Mouse (Mus musculus) kidney, adult 18-20 months (tissue): ENCODE data around the gene Ctdspl.

ENCODE experiments used
- DNase-seq: peaks from one replicate; pipeline ENCODE4 v3.0.0; 2021

The Ctdspl gene

DNA sequence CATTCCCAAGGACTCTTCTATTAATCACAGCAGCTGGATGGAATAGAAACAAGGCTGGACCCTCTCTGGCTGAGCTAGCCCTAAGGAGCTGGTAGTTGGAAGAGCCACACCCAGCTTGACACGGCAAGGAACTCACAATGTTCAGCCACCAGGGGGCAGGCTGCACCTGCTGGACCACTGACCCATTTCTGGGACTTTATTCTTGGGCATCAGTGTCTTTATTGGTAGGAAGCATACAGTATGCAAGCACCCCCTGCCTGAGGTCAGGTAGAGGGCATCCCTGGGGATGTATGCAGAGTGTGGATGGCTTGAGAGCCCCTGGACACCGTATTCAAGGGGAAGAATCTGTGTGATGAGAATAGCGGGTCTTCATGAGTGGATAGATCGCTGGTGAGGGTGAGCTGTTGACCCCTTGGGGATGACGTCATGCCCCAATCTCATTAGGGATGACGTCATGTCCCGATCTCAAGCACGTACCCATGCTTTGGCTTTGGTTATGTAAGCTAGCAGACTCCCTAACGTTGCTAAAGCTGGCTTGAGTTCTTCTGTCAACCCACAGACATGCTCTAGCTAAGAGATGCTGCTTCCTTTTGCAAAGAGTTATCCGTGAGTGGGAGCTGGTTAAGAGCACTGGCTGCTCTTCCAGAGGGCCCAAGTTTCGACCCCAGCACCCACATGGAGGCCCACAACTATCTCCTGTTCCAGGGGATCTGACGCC is 5.3 kb upstream of the Ctdspl start:
- peak; percentile 88 for DNase-seq

DNA sequence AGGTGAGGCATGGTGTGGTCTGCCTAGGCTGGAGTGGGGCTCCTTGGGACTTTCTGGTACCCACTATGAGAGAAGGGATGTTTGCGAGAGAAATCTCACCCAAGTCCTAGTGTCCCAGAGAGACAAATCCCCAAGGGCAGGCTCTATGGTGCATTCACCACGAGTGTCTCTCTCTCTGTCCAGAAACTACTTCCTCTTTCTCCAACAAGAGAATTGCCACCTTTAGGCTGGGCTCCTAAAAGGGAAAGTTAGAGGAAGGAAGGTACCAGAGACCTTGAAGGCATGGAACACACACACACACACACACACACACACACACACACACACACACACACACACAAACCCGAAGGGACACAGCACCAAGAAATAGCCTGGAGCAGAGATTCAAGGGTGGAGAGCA is 4.3 kb upstream of the Ctdspl start:
- no peak for DNase-seq

DNA sequence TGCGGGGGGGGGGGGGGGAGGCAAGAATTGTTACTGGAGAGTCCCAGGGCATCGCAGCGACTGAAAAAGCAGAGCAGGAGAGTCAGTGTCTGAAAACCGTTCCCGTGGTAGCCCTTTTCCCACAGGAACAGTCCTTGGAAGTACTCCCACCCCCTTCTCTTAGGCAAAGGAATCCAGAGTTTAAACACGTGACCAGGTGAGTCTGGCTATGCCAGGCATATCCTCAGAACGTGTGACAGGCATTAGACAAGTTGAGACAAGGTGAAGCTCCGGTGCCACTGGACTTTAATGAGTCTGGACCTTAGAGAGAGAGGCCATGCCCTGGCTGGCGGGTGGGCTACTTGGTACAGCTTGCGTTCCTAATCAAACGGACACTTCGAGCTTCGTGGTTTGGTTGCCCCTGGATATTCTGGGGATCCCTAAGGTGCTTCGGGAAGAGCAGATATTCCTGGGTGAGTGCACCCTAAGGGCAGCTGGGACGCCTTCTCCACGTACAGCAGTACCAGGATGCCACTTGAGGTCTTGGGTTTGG is 1.6 kb upstream of the Ctdspl start:
- DNase-seq = no peak

DNA sequence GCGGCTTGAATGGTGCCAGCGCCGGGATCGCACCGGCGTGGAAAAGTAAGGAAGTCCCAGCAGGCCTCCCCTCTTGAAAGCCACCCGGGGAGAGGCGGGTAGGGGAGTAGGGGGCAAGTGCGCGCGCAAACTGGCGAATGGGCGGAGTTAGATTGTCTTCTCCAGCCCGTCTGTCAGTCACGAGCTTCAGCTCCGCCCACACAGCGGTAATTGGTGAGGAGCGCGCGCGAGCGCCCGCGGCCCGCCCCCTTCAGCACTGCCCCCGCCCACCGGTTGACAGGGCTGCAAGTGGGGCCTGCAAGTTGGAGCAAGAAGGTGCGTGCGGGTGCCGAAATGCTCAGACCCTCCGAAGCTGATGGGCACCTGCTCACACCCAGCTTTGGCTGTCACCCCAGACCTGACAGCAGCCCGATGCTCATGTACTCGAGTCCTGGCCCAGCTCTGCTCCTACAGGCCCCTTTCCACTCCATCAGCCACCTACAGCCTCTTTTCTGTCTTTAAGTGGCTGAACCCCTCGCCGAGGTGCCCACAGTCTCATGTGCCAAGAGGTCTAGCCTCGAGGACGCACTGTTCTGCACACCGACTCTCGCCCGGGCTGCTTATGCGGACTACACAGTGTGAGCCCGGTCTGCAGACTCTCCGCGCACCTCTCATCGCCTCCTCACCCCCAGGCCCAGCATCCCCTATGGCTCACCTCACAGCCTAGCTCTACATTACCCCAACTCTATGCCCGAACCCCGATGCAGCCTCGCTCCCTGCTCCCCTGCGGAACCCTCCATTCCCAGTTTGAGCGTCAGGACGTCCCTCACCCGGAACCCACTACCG is 755 bp upstream of the Ctdspl start:
- peak; percentile 97 for DNase-seq

DNA sequence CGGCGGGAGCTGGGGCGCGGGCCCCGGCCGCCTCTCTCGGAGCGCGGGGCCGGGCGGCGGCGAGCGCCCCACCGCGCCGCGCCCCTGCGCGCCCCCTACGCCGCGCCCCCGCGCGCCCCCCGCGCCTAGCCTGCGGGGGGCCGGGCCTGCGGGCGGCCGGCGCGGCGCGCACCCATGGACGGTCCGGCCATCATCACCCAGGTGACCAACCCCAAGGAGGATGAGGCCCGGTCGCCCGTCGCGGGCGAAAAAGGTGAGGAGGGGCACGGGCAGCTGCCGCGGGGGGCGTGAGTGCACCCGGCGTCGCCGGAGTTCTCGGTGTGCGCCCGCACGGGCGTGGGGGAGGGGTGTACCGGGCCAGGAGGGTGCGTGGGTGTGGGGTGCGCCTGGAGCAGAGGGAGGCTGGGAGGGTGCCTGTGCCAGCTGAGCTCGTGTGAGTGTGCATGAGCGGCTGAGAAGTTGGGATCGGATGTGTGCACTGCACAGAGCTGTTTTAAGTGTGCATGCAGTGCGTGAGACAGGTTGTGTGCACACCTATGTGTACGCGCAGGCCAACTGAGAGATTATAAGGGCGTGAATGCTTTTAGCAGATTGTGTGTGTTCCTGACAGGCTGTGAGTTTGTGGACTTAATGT is 552 bp downstream of the Ctdspl start:
- DNase-seq = peak; percentile 64

DNA sequence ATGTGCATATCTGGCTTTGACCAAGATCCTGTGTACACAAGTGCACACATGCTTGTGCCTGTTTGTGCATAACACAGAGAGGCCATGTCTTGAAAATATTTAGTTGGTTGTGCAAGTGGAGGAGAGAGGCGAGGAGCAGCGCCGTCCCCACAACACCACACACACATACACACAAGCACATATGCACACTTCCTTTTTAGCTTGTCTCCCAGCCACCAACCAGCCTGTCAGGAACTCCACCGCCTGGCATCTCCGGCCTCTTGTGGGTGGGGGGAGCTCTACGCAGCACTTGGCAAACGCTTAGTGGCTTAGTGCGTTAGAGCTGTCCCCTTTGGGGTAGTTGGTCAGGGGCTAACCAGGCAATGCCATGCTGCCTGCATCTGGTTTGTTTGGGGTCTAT is 1.2 kb downstream of the Ctdspl start:
- DNase-seq = peak; percentile 57

DNA sequence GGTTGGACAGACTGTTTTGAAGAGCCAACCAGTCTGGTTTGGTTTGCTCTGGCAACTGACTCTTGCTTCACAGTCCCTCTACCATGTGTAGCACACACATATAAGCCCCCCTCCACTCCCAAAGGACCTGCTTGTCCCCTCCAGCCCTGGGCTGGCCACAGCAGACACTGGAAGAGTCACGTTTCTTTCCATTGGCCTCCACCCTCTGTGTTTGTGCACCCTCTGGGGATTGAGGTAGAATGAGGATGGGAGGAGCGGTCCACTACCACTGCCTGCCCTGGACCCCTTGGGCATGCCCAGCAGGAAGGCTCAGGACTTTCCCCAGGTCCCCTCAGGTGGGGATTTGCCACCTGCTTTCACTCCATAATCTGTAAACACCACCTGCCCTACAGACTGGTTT is 1.8 kb downstream of the Ctdspl start:
- no peak for DNase-seq

DNA sequence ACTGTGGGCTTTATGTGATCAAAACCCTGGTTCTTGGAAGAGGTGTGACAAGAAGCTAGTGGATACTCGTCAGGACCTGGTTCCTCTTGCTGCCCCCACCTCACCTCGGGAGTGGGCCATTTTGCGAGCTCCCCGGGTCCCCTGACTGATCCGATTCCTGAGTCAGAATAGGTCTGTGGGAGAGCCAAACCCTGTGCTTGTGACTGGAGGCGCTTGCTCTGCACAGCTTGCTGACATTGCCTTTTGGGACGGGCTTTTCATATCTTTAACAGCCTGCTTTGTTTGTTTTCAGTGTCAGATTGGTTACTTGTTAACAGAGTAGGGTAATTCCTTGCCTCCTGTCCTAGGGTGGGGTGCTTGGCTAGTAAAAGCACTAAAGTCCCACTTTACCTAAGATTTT is 2.4 kb downstream of the Ctdspl start:
- peak; percentile 67 for DNase-seq

DNA sequence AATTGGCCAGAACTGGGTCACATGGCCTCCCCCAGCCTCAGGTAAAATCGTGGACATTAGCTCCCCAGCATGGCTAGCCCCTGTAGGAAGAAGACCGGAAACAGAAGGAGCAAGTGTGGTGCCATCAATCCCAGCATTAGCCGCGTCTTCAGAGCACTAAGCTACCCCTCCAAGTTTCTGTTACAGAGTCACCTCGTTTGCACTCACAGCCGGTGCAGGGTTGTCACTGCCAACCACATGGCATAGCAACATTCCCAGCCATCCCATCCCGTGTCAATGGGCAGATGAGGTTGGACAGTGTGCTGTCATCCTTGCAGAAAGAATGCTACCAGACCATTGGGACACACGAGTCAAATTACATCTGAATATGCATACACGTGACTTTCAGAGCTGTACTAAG is 4.4 kb downstream of the Ctdspl start:
- no peak for DNase-seq

DNA sequence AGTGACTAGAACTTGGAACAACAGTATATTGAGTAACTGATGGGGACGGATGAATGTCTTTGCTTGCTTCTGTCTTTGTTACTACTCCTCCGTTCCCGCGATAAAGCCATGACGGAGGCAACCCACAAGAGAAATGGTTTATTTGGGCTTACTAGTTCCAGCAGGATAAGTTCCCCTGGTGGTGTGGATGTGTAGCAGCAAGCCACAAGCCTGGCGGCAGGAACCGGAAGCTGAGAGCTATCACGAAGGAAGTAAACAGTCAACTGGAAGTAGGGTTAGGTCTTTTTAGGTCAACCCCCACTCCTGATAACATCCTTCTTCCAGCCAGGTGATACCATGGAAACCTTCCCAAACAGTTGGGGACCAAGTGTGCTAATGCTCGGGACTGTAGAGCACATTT is 7.5 kb downstream of the Ctdspl start:
- no peak for DNase-seq

DNA sequence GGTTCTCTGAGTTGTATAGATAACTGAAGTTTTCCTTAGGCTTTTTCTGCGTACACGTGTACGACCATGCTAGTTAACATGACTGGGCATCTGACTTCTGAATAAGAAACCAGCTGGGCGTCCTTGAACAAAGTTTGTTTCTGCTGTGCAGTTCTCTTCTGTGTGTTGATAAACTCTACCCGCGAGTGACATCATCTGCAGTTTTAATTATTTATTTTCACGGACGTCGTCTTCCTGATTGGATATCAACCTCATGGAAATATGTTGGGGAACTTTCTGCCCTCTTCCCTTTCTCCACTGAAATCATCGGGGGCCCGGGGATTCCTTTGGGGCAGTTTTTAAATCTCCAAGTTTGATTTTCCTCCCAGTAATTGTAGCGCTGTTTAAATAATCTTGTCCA is 8.1 kb downstream of the Ctdspl start:
- no peak for DNase-seq

DNA sequence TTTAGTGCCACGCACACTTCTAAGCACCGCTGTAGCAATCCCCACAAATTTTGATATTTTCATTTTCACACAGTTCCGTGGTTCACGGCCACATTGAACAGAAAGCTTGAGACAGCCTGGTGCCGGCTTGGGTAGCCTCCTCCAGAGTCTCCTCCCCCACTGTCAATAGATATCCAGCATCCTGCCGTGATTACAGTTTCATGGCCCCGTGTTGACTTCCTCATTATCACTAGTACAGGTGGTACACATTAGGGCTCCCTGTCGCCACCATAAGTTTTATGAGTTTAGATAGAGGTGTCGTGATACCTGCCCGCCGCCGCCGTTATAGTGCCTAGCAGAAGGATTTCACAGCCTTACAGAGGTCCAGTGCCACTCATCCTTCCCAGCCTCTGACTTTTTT is 8.8 kb downstream of the Ctdspl start:
- no peak for DNase-seq

DNA sequence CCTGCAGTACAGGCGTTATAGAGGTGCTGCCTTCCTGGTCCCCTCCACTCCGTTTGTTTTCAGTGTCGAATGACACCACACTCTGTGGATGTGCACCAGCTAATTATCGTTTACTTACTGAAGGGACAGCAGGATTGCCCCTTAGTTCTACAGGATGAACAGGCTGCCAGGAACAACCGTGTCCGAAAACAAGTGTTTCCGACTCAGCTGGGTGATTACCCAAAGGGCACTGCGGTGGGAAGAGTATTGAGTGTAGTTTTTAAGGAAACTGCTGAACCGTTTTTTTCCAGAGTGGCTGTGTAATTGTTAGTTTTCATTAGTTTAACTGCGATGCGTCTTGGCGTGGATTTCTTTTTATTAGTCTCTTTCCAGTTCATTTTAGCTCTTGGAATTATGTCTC is 9.8 kb downstream of the Ctdspl start:
- peak; percentile 46 for DNase-seq

DNA sequence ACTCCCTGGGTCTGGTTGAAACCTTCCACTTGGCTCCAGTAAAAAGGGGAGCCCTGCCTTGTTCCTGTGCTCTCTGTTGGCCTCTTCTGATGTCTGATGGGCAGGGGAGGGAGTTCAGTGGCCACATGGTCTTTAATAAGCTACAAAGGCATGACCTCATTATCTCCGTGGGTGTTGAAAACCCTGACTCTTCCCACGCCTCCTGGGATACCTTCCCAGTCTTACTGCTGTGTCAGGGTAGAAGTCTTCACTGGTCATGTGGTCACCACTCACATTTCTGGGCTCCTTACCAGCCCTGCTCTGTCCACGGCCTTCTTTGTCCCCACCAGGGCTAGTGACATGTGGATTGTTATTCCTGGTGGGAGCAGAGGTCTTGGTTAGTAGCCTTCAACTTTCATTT is 11.3 kb downstream of the Ctdspl start:
- peak; percentile 43 for DNase-seq

DNA sequence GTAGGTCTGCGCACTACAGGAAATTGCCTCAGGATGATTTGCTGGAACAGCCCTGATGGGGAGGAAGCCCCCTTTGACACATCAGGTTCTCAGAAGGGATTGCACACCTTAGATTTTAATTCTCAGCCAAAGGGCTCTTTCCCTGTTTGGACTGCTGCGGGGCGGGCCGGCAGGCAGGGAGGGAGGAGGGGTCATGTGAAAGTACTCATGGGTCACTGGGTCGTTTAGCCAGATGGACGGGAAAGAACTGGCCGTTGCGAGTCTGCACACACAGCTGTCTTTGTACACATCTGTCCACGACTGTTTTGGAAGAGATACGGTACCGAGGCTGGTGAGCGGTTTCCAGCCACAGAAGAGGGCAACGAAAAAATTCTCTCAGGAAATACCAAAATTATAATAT is 13.2 kb downstream of the Ctdspl start:
- DNase-seq = peak; percentile 69

DNA sequence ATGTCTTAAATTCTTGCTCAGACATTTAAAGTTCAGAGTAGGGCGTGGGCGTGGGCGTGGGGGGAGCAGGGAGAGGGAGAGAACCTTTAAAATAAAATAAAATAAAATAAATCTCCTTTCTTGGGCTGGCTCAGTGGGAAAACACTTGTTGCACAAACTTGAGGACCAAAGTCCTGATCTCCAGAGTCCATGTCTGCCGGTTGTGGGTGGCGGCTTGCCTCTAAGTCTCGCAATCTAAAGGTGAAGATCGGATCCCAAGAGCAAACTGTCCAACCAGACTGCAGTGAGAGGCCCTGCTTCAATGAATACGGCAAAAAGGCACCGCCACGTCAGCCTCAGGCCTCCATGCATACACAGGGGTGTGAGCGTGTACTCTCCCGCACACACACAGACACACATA is 13.6 kb downstream of the Ctdspl start:
- peak; percentile 35 for DNase-seq

DNA sequence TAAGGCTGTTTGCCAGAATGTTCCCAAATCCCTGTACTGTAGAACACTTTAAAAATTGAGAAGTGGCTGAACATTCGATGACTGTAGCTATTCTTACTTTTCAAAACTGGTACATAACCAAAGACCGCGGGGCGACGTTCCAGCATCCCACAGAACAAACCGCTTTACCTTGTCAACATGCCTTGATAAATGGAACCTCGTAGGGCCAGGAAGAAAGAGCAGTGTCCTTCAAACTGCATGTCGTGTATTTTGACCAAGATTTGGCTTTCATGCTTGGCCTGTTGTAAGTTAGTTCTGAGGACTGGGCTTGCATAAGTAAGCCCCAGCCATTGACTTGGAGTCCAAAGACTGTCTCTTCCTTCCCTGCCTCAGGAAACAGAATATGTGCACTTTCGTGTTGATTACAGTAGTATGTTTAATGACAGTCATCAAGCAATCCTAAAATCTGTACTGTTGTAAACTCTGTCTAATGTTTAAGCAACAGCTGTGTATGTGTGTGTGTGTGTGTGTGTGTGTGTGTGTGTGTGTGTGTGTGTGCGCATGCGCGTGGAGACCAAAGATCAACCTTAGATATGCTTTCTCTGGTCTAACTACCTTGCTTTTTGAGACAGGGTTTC is 14.4 kb downstream of the Ctdspl start:
- DNase-seq = peak; percentile 35

DNA sequence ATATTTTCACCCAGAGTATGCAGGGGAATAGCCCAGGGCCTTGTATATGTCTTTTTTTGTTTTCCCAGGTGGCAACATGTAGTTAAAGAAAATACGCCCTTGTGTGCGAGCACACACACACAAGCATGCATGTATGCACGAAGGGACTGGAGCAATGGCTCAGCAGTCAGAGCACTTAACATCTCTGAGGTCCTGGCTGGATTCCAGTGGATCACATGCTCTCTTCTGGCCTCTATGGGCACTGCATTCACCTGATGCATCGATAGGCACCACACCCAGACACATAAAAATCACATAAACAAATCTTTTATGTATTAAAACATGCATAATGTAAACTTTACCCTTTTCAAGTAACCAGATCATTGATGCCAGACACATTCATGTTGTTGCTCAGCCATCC is 15.8 kb downstream of the Ctdspl start:
- no peak for DNase-seq

DNA sequence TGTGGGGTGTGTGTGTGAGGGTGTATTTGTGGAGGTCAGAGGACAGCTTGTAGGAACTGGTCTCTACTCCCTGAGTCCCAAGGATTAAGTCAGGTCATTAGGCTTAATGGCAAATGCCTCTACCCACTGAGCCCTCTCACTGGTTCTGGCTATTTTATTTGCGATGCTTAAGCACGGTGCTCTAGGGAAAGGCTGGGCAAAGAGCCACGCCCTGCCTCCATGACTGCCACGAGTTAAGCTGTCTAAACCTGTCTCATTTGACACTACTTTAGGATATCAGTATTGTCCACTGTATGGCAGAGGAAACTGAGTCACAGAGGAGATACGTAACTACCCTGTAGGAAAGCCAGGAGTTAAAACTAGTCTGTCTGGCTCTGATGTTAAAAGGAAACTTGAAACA is 17.7 kb downstream of the Ctdspl start:
- DNase-seq = no peak

DNA sequence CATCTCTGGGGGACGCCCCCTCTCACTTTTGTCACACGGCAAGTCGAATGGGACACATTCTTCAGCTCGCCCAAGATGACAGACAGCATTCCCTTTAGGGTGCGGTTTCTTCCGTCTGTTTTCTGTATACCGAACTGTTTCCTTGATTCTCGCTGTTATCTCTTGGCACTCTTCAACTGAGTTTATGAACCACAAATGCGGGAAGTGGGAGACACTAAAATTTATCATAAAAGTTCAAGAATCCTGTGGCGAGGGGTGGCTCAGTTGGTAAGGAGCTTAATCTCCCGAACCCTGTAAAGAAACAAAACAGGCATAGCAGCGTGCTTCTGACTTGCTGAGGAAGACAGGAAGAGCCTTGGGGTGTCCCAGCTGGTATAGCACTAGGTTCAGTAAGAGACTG is 18.1 kb downstream of the Ctdspl start:
- DNase-seq = no peak

DNA sequence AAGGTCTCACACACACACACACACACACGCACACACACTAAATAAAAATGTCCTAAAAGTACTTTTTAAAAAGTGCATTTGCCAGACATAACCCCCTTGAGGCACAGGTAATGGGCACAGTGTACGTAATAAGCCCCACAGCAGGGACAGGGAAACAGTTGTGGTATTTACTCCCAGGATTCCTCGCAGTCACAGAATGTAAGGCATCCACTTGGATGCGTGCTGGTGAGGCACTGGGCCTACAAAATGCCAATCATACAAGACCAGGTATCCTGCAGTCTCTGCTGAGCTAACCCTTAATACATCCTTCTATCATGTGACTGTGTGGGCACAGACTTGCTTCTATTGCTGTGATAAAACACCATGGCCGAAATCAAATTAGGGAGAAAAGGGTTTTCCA is 22.2 kb downstream of the Ctdspl start:
- DNase-seq = no peak

DNA sequence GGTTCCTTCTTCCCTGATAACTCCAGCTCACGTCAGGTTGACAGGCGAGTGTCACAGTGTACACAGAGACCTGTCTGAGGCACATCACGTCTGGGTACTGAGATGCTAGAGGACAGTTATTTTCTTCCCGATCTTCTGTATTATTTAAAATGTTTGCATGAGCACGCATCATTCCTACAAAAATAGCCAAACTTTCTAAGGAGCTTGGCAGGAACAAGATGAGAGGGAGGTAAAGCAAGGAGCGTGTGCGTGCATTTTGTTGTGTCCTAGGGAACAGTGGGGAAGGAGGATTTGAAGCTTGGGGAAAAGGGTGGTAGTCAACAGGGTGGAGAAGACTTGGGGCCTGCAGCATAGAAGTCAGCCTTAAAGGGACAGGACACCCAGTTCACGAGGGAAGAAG is 22.9 kb downstream of the Ctdspl start:
- DNase-seq = no peak

DNA sequence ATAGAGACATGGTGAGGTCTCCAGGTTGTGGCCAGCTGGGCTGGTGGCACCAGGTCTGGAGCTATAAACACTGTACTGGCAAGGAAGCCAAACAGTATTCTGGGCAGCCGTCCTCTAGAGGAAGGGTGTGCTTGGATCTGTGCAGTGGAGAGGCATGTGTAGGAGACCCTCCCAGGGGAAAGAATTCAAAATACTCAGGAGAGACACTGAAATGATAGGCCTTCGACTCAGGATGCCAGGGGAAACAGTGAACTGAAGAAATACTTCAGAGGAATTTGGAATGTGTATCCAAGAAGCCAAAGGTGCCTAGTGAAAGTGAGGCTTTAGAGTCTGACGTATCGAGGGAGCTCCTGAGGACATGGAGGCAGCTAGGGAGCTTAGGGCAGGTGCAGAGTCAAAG is 23.4 kb downstream of the Ctdspl start:
- no peak for DNase-seq
